Mouse (Mus musculus): ENCODE results near the gene Smox.

The Smox gene

DNA sequence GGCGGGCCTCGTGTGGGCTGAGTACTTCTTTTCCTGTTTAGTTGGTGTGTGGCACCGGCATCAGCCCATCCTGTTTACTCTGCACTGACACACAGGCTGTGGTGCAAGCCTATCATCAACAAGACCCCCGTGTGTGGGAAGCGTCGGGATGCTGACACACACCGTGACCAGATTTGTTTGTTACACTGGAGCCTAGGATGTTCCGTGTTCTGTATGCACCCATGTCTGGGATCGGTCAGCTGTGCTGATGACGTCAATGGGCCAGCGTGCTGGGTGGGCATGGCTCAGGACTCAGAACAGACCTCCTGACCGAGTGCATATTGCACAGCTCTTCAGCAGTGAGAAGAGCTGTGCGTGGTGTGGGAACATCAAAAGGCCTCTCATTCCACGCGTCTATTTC, 6.2 kb upstream of the Smox start:
- no peak for DNase-seq

DNA sequence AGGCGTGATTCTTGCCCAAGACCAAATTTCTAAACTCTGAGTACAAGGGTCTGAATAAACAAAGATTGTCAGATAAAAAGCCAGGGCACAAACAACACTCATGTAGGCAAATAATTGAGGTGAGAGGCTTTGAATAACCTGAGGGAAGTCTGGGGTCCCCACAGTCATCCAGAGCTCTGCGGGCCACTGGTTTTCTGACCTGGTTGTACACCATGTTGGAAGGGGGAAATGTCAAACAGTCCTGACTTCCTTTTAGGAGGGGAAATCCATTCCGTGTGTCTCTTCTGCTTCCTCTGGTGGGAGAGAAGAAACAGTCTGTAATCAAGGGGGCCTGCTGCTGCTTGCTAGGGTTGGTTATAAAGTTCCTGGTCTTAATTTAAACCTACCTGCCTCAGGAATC, 5.2 kb upstream of the Smox start:
- DNase-seq: no peak

DNA sequence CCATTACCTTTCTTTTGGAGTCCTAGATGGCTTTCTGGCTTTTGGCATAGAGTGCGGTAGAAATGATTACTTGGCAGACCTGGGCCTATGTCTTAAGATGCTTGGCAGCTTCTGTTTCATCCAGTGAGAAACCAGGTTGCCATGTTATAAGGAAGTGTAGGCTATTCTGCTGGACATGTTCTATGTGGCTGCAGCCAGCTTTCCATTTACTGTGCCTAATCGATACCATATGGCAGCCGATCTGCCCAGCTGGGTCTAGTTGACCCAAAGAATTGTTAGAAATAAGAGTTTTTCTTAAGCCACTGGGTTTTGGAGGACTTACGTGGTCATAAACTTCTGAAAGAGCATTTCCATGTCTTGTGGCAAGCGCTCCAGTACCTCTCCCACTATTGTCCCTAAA, 4.0 kb upstream of the Smox start:
- DNase-seq: no peak

DNA sequence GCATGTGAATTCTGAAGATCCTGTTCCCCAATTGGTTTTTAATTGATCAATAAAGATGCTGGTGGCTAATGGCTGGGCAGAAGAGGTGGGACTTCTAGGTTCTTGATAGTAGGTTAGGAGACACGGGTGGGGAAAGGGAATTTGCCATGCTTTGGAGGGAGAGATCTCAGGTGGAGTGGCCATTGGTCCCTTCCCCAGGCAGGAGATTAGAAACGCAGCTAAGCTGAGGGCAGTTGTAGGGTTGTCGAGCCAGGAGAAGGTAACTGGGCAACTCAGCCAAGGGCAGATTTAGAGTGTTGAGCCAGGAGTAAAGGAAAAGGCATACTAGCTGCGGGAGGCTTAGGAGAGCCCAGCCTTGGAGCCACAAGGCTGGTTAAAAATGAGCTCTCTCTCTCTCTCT, 3.0 kb upstream of the Smox start:
- DNase-seq: no peak

DNA sequence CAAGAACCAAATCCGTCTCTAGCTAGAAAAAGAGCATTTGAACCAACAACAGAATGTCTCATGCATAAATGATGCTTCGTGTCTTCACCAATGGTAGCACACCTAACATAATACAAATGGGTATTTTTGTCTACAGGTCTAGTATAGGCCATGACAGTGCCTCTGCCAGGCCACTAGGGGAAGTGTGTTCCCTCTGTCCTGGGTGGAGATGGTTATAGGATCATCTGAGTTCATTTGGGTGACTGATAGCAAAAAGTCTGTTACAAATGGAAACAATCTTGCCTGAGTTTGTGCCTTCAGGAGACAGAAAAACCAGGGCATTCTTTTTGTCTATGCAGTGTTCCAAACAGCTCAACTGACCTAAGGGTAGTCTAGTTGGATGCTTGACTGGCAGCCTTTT, 2.4 kb upstream of the Smox start:
- no peak for DNase-seq

DNA sequence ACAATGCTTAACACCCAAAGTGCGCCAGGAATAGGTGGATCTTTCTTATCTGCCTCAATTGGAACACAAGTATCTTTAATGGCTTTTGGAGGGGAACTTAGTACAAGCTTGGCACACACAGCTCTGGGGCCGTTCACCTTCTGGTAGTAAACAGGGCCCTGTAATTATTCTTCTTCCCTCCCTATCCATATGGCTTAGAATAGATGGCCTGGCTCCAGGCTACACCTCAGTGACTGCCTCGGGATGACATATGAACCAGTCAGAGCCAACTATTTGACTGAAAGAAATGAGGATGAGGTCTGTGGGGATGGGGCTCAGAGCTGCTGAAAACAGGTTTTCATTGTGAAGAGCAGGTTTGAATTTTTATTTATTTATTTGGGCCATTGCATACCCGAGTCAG, 1.7 kb upstream of the Smox start:
- no peak for DNase-seq

DNA sequence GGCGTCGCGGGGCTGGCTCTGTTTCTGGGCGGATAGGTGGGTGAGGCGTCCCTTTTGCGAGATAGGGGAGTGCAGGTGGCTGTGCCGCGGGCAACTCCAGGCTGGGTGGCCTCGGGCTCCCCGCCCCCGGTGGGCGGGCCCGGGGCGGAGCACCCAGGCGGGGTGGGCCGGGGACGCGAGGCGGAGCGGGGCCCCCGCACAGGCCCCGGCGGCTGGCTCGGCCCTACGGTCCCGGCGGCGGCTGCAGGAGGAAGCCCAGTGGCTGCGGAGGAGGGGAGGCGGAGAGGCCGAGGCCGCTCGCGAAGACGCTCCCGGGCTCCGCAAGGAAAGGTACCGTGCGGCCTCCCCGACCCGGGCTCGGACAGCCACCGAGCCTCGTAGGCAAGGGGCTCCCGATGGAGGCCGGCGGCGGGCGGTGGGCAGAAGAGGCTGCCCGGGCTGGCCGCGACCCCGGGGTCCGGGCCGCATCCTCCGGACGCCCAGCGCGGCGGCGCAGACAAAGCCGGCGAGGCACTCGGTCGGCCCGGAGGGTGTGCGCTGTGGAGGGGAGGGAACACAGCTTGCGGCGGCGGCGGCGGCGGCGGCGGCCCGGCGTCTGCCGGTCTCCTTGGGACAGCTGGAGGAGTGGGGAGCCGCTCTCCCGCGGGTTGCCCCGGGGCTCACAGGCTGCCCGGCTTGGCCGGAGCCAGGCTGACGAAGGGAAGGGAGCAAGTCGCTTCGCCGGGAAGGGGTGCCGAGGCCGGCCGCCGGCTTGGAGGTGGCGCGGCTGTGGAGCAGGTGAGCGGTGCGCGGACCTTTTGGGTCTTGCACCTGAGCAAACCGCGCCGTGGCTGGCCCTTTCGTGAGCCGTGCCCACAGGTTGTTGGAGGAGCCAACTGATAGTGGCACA, 655 bp downstream of the Smox start:
- DNase-seq: peak; percentile 84

DNA sequence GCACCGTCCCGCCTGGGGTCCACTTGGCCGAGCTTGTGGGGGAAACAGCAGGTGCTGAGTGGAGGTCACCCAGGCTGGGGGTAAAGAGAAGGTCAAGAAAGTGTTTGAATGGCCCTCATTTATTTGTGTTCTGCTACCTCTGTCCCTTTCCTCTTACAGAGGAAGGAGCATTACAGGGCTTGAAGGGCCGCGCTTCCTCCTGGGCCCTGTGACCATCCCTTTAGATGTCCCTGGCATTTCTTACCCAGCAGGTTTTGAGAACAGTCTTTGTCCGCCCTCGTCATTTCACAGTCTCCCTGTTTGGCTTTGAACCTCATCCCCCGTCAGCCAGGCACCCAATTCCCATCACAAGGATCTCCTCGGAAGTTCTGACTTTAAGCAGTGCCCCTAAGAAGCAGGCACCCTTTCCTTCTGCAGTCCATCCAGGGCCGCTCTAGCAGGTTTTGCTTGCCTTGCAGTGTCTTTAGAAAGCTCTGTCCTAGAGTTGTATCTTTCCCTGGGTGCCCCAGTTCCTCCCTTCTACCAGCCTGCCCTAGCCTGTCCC, 1.4 kb downstream of the Smox start:
- DNase-seq: no peak

DNA sequence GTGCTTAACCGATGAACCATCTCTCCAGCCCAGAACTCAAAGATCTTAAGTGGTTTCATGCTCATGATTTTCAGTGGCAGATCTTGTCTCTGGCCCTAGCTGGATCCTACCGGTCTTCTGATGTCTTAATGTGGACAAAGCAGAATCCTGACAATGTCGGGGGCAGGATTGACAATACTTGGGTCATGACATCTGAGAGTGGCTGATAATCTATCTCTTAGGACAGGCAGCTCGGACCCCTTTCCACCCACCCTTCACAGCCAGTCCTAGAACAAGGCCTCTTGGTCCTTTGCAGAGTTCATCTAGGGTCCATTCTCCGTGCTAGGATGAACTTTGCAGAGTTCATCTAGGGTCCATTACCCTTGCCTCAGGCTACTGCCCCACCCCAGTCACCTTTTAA, 2.1 kb downstream of the Smox start:
- no peak for DNase-seq

DNA sequence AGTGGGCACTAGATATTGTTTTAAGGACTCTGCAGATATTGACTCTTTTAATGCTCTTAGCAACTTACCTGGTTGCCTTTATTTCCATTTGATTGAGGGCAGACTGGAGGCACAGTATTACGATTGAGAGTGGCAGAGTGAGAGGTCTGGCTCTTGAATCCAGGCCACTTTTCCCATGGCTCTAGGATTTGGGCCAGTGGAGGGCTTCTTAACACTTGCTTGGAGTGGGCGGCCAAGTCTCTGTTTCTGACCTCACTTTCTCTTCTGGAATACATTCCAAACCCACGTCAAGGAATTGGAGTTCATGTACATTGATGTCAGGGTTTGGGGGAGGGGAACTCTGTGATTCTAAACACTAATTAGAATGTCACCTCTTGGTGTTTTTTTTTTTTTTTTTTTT, 4.0 kb downstream of the Smox start:
- DNase-seq: no peak

DNA sequence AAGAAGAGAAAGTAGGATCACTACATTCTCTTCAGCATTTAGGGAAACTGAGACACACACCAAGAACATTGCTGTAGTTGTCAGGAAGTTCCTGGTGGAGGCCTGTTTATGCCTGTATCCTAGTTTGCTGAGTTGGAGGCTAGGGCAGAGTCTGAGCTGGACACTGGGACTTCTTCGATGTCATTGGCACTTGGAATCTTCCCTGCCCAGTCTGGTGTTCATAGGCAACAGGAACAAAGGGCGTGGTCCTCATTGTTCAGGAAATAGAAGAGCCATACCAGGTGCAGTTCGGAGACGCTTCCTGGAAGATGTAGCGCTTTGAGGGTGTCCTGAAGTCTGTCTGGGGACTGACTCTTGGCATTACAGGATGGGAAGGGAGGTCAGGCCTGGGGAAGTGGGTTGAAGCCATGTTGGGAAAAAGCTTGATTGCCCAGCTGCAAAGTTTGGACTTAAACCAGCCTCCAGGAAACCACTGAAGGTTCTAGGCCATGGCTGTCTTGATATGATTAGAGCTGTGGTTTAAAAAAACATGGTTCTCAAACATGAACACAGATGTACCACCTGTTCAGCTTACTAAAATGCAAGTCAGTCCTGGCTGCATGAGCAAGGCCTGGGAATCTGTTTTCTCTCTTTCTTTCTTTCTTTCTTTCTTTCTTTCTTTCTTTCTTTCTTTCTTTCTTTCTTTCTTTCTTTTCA, 5.0 kb downstream of the Smox start:
- peak; percentile 8 for DNase-seq

DNA sequence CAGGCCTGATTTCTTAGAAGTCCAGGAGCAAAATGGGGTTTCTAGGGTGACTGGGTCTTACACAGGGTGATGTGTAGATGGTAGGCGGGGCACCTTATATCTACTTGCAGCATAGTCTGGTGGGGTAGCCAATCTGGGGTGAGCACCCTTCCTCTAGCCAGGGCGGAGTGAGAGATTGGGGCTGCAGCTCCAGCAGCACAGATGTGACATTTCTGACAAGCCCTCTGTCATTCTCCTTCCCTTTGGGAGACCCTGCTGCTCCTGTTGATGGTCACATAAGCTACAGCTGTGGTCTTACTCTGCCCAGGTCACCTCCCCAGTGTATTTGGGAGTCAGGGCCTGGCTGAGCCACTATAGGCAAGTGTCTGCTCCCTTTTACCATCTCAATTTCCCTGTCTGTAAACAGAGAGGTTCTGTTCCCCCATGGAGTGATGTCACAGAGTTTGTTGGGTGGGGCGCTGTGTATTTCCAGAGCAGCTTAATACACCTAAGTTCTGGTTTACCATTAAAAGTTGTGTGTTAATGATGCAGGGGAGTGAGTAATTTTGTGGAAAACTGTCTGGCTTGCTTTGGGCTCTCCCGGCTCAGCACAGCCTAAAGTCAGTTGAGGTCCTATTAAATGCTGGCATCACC, 6.0 kb downstream of the Smox start:
- no peak for DNase-seq

DNA sequence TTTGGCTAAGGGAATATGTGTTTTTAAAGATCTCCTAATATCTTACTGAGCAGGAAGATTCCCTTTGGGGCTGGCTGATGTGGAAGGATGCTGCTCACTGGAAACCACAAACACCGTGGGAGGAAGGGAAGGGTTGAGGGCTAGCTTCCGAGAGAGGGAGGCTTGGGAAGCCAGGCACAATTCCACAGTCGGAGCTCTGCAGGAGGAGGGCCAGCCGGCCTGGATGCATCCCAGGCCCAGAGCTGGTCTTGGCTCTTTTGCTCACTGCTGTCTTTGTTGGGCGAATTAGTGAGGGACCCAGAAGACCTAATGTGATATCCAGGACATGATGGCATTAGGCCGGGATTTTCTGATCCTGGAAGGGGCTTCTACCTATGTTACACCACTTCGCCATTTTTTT, 6.9 kb downstream of the Smox start:
- DNase-seq: no peak

DNA sequence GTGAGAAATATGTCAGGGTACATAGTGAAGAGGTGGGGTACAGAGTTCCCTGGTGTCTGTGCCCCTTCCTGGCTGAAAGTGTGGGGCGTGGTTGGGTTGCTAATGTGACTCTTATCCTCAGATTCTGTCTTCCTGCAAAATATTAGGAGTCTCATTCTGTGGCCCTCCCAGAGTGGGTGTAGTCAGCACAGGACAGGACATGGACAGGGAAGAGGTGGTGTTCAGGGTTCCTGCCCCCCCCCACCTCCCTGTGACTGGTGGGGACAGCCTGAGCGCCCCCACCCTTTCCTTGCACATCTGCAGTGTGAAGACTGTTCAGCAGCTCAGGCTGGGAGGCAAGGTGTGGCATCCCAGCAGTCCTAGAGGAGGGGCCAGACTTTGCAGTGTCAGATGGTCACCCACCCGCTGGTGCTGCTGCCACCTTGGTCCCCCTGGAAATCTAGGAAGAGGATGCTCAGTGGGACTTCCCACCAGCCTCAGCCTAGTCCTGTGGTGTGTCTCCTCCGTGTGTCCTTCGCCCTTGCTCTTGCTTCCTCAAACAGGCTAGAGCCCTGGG, 8.1 kb downstream of the Smox start:
- no peak for DNase-seq

DNA sequence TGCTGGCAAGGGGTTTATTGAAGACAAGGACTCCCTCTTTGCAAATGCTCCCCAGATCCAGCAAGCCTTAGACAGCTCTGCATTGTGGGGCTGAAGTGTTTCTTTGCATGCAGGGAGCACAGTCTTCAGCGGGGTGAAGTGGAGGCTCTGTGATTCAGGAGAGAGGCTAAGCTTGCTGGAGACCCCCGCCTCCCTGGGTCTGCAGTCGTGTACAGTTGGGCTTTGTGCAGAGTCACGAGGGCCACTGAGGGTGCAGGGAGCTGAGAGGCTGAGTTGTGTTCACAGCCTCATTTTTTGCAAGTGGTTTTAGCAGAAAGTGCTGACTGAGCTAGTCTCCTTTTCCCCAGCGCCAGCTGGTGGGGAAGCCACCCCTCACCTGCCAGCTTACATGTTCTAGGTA, 10.6 kb downstream of the Smox start:
- no peak for DNase-seq

DNA sequence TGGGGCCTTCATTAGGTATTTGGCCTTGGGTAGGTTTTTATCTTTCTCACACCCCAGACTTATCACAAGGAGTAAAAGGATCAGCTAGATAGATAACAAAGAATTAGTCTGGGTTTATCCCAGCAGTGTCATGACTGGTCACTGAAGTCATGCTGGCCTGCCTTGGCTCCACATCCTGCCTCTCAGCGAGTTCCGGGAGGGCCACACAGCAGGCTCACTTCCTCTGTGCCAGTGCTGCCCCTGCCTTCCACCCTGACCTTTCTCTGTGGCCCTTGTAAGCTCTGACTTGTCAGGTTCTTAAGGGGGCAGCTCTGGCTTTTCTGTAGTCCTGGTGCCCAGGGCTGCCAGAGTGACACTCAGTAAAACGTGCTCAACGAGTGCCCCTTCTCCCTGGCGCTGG, 11.3 kb downstream of the Smox start:
- DNase-seq: peak; percentile 20

DNA sequence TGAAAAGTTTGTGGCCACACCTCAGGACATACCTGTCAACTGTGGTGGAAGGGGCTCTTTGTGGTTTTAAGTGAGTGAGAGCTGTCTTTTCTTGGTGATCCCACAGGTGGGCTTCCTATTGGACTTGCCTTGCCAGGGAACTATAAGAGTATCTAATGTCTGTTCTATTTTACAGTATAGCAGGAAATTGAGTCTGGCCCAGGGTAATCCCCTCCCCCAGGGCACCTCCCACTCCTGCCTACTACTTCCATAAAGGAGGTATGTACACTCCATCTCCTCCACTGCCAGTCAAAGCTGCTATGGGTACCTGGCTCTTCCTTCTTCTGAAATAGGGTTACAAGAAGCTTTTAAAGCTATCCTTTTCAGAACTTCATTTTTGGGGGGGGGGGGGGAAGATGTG, 14.1 kb downstream of the Smox start:
- DNase-seq: no peak

DNA sequence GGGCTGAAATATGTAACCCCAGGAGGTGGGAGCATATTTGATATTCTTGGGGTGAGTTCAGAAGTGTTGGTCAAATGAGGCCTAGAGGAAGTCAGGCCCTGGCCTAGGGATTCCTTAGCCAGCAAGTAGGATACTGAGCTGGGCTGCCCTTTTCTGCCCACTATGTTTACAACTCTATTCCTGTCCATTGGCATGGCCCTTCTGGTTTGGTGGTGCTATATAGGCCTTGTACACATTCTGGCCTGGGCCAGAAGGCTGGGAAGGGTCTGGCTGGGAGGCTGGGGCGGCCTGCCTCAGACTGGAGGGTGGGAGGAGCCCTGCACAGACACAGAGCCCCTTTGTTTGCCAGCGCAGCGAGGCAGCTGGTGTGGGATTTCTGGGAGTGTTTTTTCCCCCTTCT, 15.1 kb downstream of the Smox start:
- no peak for DNase-seq

DNA sequence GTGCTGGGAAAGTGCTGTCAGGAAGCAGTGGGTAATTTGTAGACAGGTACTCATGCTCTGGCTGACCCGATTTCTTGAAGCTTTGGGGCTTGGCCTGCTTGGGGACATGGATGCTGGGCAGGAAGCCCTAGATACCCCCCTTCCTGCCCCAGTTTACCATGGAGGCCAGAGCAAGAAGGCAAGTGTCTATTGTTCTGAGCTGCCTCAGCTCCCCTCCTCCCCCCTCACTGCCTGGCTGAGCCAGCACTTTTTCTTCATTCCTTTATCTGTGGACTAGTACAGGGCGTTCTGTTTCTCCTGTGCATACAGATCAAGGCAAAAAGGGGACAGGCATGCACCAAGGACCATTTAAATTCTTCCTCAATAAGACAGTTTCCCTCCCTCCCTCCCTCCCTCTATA, 17.2 kb downstream of the Smox start:
- DNase-seq: no peak

DNA sequence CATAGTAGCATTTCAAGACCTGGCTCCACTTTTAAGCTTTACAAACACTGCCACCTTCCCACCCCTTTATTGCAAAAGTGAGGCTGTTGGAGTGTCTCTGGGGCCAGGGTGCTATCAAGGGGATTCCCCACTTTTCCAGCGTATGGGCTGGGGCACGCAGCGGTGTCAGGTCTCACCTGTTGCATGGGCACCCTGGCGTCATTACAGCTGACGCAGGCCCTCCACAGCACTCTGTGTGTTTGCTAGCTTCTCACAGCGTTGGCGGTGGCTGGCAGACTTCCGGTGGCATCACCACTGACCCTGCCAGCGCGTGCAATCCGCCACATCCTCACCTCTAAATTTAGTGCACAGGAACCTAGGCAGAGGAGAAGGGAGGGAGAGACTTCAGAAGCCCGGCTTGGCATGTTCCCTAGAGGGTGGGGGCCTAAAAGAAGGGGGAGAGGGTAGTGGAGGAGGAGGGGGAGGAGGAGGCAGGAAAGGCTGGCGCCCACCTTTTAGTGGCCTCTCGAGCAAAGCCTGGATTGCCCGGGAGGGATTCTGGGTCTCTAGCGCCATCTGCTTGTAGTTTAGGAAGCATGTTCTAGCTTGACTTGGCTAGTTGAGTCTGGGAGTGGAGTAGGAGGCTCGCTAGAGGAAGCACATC, 18.5 kb downstream of the Smox start:
- DNase-seq: peak; percentile 78

DNA sequence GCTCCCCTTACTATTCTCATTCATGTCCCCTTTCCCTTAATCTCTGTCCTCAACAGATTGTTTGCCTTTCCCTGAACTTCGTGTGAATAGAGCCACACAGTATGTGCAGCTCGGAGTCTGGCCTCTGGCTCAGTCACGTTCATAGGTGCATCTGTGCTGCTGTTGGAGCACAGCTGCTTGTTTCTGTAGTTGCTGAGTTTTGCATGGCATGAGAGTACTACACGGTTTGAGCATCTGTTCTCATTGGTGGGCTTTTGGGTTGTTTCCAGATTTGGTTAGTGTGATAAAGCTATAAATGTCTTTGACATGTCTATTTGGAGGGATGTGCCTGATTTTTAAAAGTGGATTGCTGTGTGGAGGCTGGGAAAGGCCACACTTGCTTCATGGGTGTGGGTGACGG, 19.2 kb downstream of the Smox start:
- no peak for DNase-seq

DNA sequence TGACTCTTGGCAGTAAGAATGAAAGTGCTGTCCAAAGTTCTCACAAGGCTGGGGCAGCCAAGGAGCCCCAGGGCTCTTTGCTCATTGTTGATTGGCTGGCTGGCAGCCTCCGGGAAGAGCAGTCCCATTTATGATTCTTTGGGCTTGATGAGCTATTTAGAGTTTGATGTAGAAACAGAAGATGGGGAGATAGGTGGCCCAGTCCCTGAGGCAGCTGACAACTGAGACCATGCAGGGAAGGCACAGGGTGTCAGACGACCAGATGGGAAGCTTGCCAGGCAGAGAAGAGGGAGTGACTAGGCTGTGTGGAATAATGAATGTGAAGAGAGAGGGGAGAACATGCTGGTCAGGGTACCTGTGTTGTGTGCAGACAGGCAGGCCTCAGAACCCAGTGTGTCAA, 22.2 kb downstream of the Smox start:
- DNase-seq: no peak

DNA sequence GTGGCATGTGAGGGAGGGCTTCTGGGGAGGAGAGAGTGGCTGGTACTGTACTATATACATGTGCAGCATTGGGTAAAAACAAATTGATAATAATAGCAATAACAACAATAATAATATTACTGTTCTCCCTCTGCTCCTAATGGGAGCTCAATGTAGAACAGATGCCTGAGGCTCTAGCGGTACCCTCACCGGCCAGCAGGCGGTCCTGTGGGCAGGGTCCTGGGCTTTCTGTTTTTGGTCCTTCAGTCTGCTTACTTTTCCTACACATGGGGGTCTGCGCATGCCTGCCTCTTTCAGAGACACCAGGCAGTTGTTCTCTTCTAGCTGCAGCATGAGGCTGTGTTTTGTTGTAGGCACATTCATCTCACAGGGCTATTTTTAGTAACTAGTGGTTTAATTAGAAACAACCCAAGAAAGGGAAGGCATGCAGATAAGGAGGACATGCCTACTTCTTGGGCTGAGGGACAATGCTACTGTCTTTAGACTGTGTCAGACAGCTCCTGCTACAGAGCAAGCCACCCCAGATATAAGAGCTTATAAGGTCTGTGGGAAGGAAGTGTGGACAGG, 22.8 kb downstream of the Smox start:
- DNase-seq: no peak

Measured in lung, postnatal 36 days (tissue).